Mouse (Mus musculus) cerebellum, postnatal 25 days (tissue): ENCODE results near the gene Tmem229b.
"Not testable (repeated sequence)": the region's sequence is repeated elsewhere in the genome, so short reads cannot be mapped to it uniquely, and the experiment has no call there.

Source experiments
- DNase-seq, 2 experiments: peaks; one replicate each; pipeline ENCODE4 v3.0.0; 2021; ENCODE audit warnings: mixed read lengths in 2 of 2

The Tmem229b gene

GRCm38 (mm10) chr12:79005456-79005855 lies 2.0 kb downstream of the Tmem229b start:
- peak; percentile 80 to 81 for DNase-seq

- DNase-seq, result peak; percentile 39 to 40
Observed at GRCm38 (mm10) chr12:79002978-79003377, 4.4 kb downstream of the Tmem229b start.

GRCm38 (mm10) chr12:79002406-79002805 lies 5.0 kb downstream of the Tmem229b start:
- no peak for DNase-seq

GRCm38 (mm10) chr12:78996711-78997110 lies 10.7 kb downstream of the Tmem229b start:
- no peak for DNase-seq

GRCm38 (mm10) chr12:78996271-78996670 lies 11.2 kb downstream of the Tmem229b start:
- no peak for DNase-seq

GRCm38 (mm10) chr12:78987581-78988081 lies 19.8 kb downstream of the Tmem229b start:
- peak; percentile 64 to 75 for DNase-seq

GRCm38 (mm10) chr12:78984035-78984432 lies 23.4 kb downstream of the Tmem229b start:
- DNase-seq, result peak; percentile 56 to 76

GRCm38 (mm10) chr12:78983296-78984034 lies 24.0 kb downstream of the Tmem229b start:
- DNase-seq, result no peak

- DNase-seq, result no peak
Observed at GRCm38 (mm10) chr12:78981938-78982825, 25.2 kb downstream of the Tmem229b start.

- DNase-seq, result no peak
Observed at GRCm38 (mm10) chr12:78981131-78981530, 26.3 kb downstream of the Tmem229b start.

- DNase-seq, result no peak
Observed at GRCm38 (mm10) chr12:78980683-78981091, 26.7 kb downstream of the Tmem229b start.

GRCm38 (mm10) chr12:78977552-78977951 lies 29.9 kb downstream of the Tmem229b start:
- no peak for DNase-seq

GRCm38 (mm10) chr12:78977078-78977477 lies 30.3 kb downstream of the Tmem229b start:
- DNase-seq, result no peak

GRCm38 (mm10) chr12:78975836-78976235 lies 31.6 kb downstream of the Tmem229b start:
- no peak for DNase-seq

GRCm38 (mm10) chr12:78974767-78975166 lies 32.7 kb downstream of the Tmem229b start:
- peak; percentile 84 to 85 for DNase-seq

- DNase-seq, result no peak
Observed at GRCm38 (mm10) chr12:78973779-78974178, 33.6 kb downstream of the Tmem229b start.

- peak; percentile 68 to 73 for DNase-seq
Observed at GRCm38 (mm10) chr12:78971649-78972048, 35.8 kb downstream of the Tmem229b start.

GRCm38 (mm10) chr12:78970725-78971124 lies 36.7 kb downstream of the Tmem229b start:
- DNase-seq, result peak; percentile 70 to 82

GRCm38 (mm10) chr12:78964496-78964895 lies 42.9 kb downstream of the Tmem229b start:
- DNase-seq, result not testable (repeated sequence)

- DNase-seq, result no peak
Observed at GRCm38 (mm10) chr12:78956405-78956804, 51.0 kb downstream of the Tmem229b start.

- peak; percentile 88 to 89 for DNase-seq
Observed at GRCm38 (mm10) chr12:78952484-78952883, 54.9 kb downstream of the Tmem229b start.

- DNase-seq, result peak; percentile 71 to 81
Observed at GRCm38 (mm10) chr12:78952053-78952452, 55.4 kb downstream of the Tmem229b start.

GRCm38 (mm10) chr12:78947661-78948060 lies 59.8 kb downstream of the Tmem229b start:
- no peak for DNase-seq
